Mouse (Mus musculus): ENCODE data around the gene Tnfsf14.

The Tnfsf14 gene

GRCm38 (mm10) chr17:57139708-57140107 is 54.3 kb downstream of the Tnfsf14 start:
- Histone ChIP-seq H3K4me3 (replicated peaks; ENCODE audit: low read length) (no peak overlapping the region), H3K9me3 (ENCODE audit: low read length) (no peaks in the 10 kb centered on the region), H3K4me1 (replicated peaks; ENCODE audit: low read depth, low read length) (peaks cover 1% of the 10 kb centered on the region), H3K36me3 (ENCODE audit: insufficient read depth, low read length) (no peaks in the 10 kb centered on the region), H3K27me3 (ENCODE audit: insufficient read depth, low read length) (peaks cover 36% of the 10 kb centered on the region)
- no peak for TF ChIP-seq POU5F1 (IDR thresholded peaks at IDR 0.05; ENCODE audit: borderline replicate concordance, low read length)
- TF ChIP-seq NANOG (IDR thresholded peaks at IDR 0.05; ENCODE audit: borderline replicate concordance, low read length) = no peak
- no peak for TF ChIP-seq CTCF (conservative IDR thresholded peaks at IDR 0.05; ENCODE audit: low read length)
